Mouse (Mus musculus): ENCODE data around the gene Zfp445.

GRCm38 (mm10) chr9:122872595-122872994 is 6.8 kb upstream of the Zfp445 start:
- TF ChIP-seq CTCF (IDR thresholded peaks at IDR 0.05; ENCODE audit: control insufficient read depth, insufficient read depth, insufficient read length) = no peak
- no peak for TF ChIP-seq USF1 (IDR thresholded peaks at IDR 0.05; ENCODE audit: low read depth)
- TF ChIP-seq FOSL1 (IDR thresholded peaks at IDR 0.05; ENCODE audit: insufficient read depth, low read length, poor library complexity, severe bottlenecking) = no peak
- TF ChIP-seq MYOD1 (IDR thresholded peaks at IDR 0.05; ENCODE audit: control insufficient read depth, insufficient read length, low read depth) = no peak
- no peak for TF ChIP-seq MYOG (IDR thresholded peaks at IDR 0.05; ENCODE audit: control insufficient read depth, extremely low read depth, insufficient read length)
- no peak for TF ChIP-seq MAX (IDR thresholded peaks at IDR 0.05)
- no peak for TF ChIP-seq CEBPB (IDR thresholded peaks at IDR 0.05; ENCODE audit: low read depth)
